Mouse (Mus musculus) embryonic facial prominence, embryonic 15.5 days (tissue): Measurements from ENCODE around the gene Aoc2. TPM values are rescaled to one million over a fixed set of nuclear protein-coding genes. Genes with fewer than 3 reads are reported as not detected.

Experiments
- microRNA-seq: library from miRNA; unstranded; fragments of <30 nt; microRNA quantifications from one replicate; pipeline ENCODE4, GENCODE M21; 2016; ENCODE audit warnings: borderline number of aligned reads
- polyA plus RNA-seq: library from polyadenylated mRNA; unstranded; fragments of >200 nt; fragmentation: Nextera tagmentation; extraction: Ambion mirVana; gene quantifications from 2 replicates; pipeline ENCODE4 v1.2.1, GENCODE M21; 2015

Aoc2 gene
- polyA plus RNA-seq, 1 experiment from 2014 or later, result 1.6 TPM

Small RNA genes lying within 50 kb of the gene (microRNA-seq; reads per million reads assigned to microRNA genes)
- not detected for gene Gm25593

Other genes with a start within 250 kb of the Aoc2 start
- gene Hsd17b1, start 246.7 kb upstream of the Aoc2 start, polyA plus RNA-seq, result 0.24 and 0.25 TPM in 2 replicates
- gene Coasy, start 242.5 kb upstream of the Aoc2 start, polyA plus RNA-seq, result 43.2 and 44.9 TPM in 2 replicates
- 50.3 and 52.0 TPM in 2 replicates for gene Mlx, start 237.8 kb upstream of the Aoc2 start, polyA plus RNA-seq
- 32.0 and 33.6 TPM in 2 replicates for gene Psmc3ip, start 229.6 kb upstream of the Aoc2 start, polyA plus RNA-seq
- 25.3 and 26.7 TPM in 2 replicates for gene Retreg3, start 205.2 kb upstream of the Aoc2 start, polyA plus RNA-seq
- gene Tubg1, start 205.1 kb upstream of the Aoc2 start, polyA plus RNA-seq, result 69.7 and 73.4 TPM in 2 replicates
- gene Tubg2, start 169.2 kb upstream of the Aoc2 start, polyA plus RNA-seq, result 11.1 and 11.9 TPM in 2 replicates
- gene Cntnap1, start 154.5 kb upstream of the Aoc2 start, polyA plus RNA-seq, result 2.0 and 2.2 TPM in 2 replicates
- gene Plekhh3, start 153.7 kb upstream of the Aoc2 start, polyA plus RNA-seq, result 27.2 and 28.7 TPM in 2 replicates
- gene Ccr10, start 149.6 kb upstream of the Aoc2 start, polyA plus RNA-seq, result 0.24 and 0.50 TPM in 2 replicates
- gene Ezh1, start 98.6 kb upstream of the Aoc2 start, polyA plus RNA-seq, result 16.5 and 18.7 TPM in 2 replicates
- 138 and 139 TPM in 2 replicates for gene Ramp2, start 79.0 kb upstream of the Aoc2 start, polyA plus RNA-seq
- 122 and 133 TPM in 2 replicates for gene Vps25, start 71.4 kb upstream of the Aoc2 start, polyA plus RNA-seq
- gene Wnk4, start 64.5 kb upstream of the Aoc2 start, polyA plus RNA-seq, result 12.5 and 14.3 TPM in 2 replicates
- 1.1 and 1.9 TPM in 2 replicates for gene Cntd1, start 46.1 kb upstream of the Aoc2 start, polyA plus RNA-seq
- gene Coa3, start 45.9 kb upstream of the Aoc2 start, polyA plus RNA-seq, result 160 and 165 TPM in 2 replicates
- gene Becn1, start 22.8 kb upstream of the Aoc2 start, polyA plus RNA-seq, result 141 and 143 TPM in 2 replicates
- 124 and 126 TPM in 2 replicates for gene Psme3, start 8.8 kb upstream of the Aoc2 start, polyA plus RNA-seq
- gene Aoc3, start 5.5 kb downstream of the Aoc2 start, polyA plus RNA-seq, result 0.77 and 0.94 TPM in 2 replicates
- not detected in 2 replicates for gene G6pc, start 42.5 kb downstream of the Aoc2 start, polyA plus RNA-seq
- gene Aarsd1, start 92.6 kb downstream of the Aoc2 start, polyA plus RNA-seq, result 63.4 and 65.6 TPM in 2 replicates
- gene Gm27029, start 99.7 kb downstream of the Aoc2 start, polyA plus RNA-seq, result 9.7 and 11.4 TPM in 2 replicates
- gene Rundc1, start 100.0 kb downstream of the Aoc2 start, polyA plus RNA-seq, result 21.6 and 23.4 TPM in 2 replicates
- 19.8 and 22.1 TPM in 2 replicates for gene Ptges3l, start 100.3 kb downstream of the Aoc2 start, polyA plus RNA-seq
- 306 and 328 TPM in 2 replicates for gene Rpl27, start 117.2 kb downstream of the Aoc2 start, polyA plus RNA-seq
- gene Ifi35, start 123.3 kb downstream of the Aoc2 start, polyA plus RNA-seq, result 17.8 and 21.6 TPM in 2 replicates
- gene Rnd2, start 139.9 kb downstream of the Aoc2 start, polyA plus RNA-seq, result 12.1 and 13.5 TPM in 2 replicates
- 59.3 and 61.8 TPM in 2 replicates for gene Vat1, start 141.2 kb downstream of the Aoc2 start, polyA plus RNA-seq
- 8.1 and 8.8 TPM in 2 replicates for gene Brca1, start 226.9 kb downstream of the Aoc2 start, polyA plus RNA-seq
- 72.9 and 73.6 TPM in 2 replicates for gene Nbr1, start 227.1 kb downstream of the Aoc2 start, polyA plus RNA-seq